Mouse (Mus musculus) intestine, postnatal 0 days (tissue): ENCODE measurements around the gene Nek4. TPM values are rescaled to one million over a fixed set of nuclear protein-coding genes. Genes with fewer than 3 reads are reported as not detected.

Source experiments
- ATAC-seq: fragments of 200-750 bp; cut with Nextera tagmentation; 2 replicates; pipeline ENCODE4 v1.8.0; 2017; ENCODE audit warnings: mild to moderate bottlenecking, moderate TSS enrichment, moderate library complexity
- H3K27ac ChIP-seq: fragments of 300-500 bp; sonication (generic); 2 replicates; pipeline ENCODE4 v1.5.1; 2014; ENCODE audit warnings: mild to moderate bottlenecking, low read depth, low read length, moderate library complexity
- H3K27me3 ChIP-seq: fragments of 300-500 bp; sonication (generic); replicated peaks from 2 replicates; pipeline ENCODE4 v1.6.1; 2014; ENCODE audit warnings: low read length, mixed read lengths; ENCODE audit not compliant: control insufficient read depth, insufficient read depth
- H3K36me3 ChIP-seq: fragments of 300-500 bp; sonication (generic); 2 replicates; pipeline ENCODE4 v1.6.1; 2014; ENCODE audit warnings: mild to moderate bottlenecking, moderate library complexity; ENCODE audit not compliant: control insufficient read depth, insufficient read depth
- H3K4me1 ChIP-seq: fragments of 300-500 bp; sonication (generic); replicated peaks from 2 replicates; pipeline ENCODE4 v1.6.1; 2014; ENCODE audit warnings: antibody characterized with exemption, low read length, mixed read lengths; ENCODE audit not compliant: control insufficient read depth, insufficient read depth
- H3K4me2 ChIP-seq: fragments of 300-500 bp; sonication (generic); replicated peaks from 2 replicates; pipeline ENCODE4 v1.6.1; 2014; ENCODE audit warnings: low read depth, mild to moderate bottlenecking, moderate library complexity
- H3K4me3 ChIP-seq: fragments of 300-500 bp; sonication (generic); 2 replicates; pipeline ENCODE4 v1.5.1; 2014; ENCODE audit warnings: low read depth, low read length
- H3K9ac ChIP-seq: fragments of 300-500 bp; sonication (generic); 2 replicates; pipeline ENCODE4 v1.6.1; 2014; ENCODE audit warnings: mild to moderate bottlenecking, low read depth, low read length
- H3K9me3 ChIP-seq: fragments of 300-500 bp; sonication (generic); 2 replicates; pipeline ENCODE4 v1.6.1; 2016; ENCODE audit warnings: mixed run types; ENCODE audit not compliant: control insufficient read depth
- CTCF ChIP-seq: sonication (generic); IDR thresholded peaks from 2 replicates; pipeline ENCODE4 v1.5.1; 2016; ENCODE audit warnings: low read depth, mild to moderate bottlenecking, control low read depth, antibody characterized with exemption, moderate library complexity
- WGBS: fragments of 180-500 bp; shearing (Covaris S2); extraction: QIAGEN DNeasy Blood & Tissue Kit; methylation state at CpG from one replicate; pipeline ENCODE4 v1.1.7; 2014; 5-methylcytosine and 5-hydroxymethylcytosine counted together
- polyA plus RNA-seq: library from polyadenylated mRNA; unstranded; fragments of >200 nt; fragmentation: Nextera tagmentation; extraction: Ambion mirVana; gene quantifications from 2 replicates; pipeline ENCODE4 v1.2.1, GENCODE M21; 2015

The Nek4 gene
- polyA plus RNA-seq, 1 experiment from 2014 or later: 2.9 TPM

DNA sequence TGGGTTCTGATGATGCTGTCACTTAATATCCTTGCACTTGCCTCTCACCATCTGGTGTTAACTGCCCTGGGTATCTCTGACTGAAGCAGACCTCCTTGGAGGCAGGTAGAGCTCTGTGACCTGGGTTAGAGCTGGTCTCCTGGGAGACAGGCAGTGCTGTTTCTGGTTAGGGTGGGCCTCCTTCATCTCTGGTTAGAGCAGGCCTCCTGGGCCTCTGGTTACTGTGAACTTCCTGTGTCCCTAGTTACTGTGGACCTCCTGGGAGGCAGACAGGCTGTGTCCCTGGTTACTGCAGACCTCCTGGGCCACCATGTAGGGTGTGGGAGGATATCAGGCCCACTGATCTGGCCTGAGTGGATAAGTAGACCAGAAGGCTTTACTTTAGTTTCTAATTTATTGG lies 45.2 kb downstream of the Nek4 start:
- no peak overlapping the region for H3K4me2 ChIP-seq
- no peaks in the 10 kb centered on the region for H3K4me1 ChIP-seq
- no peak overlapping the region for H3K9ac ChIP-seq
- no peak overlapping the region for H3K4me3 ChIP-seq
- no peak for TF ChIP-seq CTCF
- no peaks in the 10 kb centered on the region for H3K9me3 ChIP-seq
- H3K36me3 ChIP-seq: peaks cover 11% of the 10 kb centered on the region
- no peak overlapping the region for H3K27ac ChIP-seq
- ATAC-seq: no peak
- H3K27me3 ChIP-seq: no peaks in the 10 kb centered on the region

DNA sequence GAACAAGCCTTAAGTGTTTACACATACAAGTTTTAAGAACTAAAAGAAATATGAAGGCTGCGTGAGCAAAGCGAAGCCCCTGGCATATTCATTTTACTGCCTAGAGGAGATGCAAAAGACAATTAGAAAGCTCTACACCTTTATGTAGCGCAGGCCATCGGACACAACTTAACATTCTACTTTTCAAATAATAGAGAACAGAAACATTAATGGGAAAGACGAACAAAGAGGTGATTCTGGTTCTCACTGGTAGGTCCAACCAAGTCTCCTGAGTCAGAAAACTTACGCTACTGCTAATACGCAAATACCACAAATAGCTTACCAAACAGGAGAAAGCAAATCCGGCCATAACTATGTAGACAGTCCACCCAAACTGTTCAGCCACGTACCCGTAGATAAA lies 49.2 kb downstream of the Nek4 start:
- H3K4me2 ChIP-seq: peak overlapping the region; percentile 74
- ATAC-seq: no peak
- H3K36me3 ChIP-seq: peaks cover 11% of the 10 kb centered on the region
- H3K27me3 ChIP-seq: no peaks in the 10 kb centered on the region
- peak overlapping the region; percentile 90 for H3K9ac ChIP-seq
- TF ChIP-seq CTCF: no peak
- no peaks in the 10 kb centered on the region for H3K4me1 ChIP-seq
- H3K4me3 ChIP-seq: peak overlapping the region; percentile 96
- 46% methylated on average over 10 of the region's 10 CpGs for WGBS
- H3K9me3 ChIP-seq: no peaks in the 10 kb centered on the region
- no peak overlapping the region for H3K27ac ChIP-seq

DNA sequence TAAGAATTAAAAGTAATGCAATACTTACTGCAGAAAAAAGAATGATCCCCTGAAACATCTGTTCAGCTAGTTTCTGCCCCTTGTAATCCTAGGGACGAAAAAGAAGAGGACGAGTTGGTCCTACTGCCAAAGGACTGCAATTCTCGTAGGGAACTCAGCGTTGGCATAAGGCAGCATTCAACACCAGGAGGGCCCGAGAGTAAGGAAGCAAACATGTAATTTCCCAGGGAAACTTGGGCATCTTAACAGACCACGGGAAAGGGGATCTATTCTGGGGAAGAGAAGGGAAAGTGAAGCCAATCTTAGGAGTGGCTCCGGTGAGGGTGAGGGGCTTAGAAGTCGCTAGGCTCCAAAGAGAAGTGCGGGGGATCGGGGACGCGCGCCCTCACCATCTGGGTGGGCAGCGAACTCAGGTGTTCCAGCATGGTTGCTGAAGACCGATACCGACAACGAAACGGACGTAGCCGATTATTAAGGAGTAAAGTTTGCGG lies 49.7 kb downstream of the Nek4 start:
- H3K9me3 ChIP-seq: no peaks in the 10 kb centered on the region
- H3K4me2 ChIP-seq: peak overlapping the region; percentile 74
- H3K36me3 ChIP-seq: peaks cover 11% of the 10 kb centered on the region
- H3K27ac ChIP-seq: peak overlapping the region; percentile 94
- TF ChIP-seq CTCF: peak; percentile 28; the same call in 1 of the 2 replicates
- peak overlapping the region; percentile 90 for H3K9ac ChIP-seq
- H3K4me1 ChIP-seq: no peaks in the 10 kb centered on the region
- no peaks in the 10 kb centered on the region for H3K27me3 ChIP-seq
- H3K4me3 ChIP-seq: peak overlapping the region; percentile 96
- peak; percentile 6; the same call in 1 of the 2 replicates for ATAC-seq
- WGBS: under 1% methylated on average over 21 of the region's 21 CpGs

DNA sequence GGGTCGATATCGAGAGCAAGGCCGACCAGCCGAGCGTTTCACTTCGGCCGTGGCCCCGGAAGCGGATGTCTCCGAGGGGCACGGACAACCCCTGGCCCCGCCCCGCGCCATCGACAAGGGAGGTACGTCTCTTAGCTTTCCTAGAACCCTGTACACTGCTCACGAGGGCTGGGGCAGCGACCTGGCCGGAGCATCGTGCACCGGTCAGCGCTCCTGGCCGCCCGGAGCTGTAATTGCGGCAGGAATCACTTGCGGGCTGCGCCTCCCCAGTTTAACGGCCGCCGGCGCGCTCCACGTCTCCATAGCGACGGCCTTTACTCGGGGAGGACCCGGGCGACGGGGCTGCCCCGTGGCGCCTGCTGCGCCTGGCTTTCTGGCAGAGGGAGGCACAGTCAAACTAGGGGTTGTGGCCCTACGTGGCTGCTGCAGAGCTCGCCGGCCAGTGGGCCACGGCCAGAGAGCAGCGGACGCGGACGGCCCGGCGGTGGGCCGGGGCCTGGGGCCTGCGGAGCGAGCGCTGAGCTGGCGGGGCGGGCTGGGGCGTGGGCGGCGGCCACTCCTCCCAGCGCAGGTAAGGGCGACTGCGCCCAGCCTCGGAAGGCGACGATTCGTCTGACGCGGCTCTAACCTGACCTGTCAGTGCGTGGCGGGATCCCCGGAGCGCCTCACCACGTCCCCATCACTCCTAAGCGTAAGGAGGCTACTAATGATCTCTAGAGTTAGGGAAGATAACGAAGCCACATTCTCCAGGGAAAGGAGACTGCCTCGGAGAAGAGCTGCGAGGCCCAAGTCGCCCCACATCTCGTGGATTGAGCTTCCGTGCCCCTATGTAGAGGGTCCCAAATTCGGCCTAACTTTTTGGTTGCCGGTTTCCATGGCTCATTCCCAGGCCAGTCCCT lies 50.4 kb downstream of the Nek4 start, which contains the start of the genes Glt8d1 and Spcs1:
Gene Glt8d1, plus strand, starts transcription at position 94 of the 899 bp plus-strand sequence.
Gene Spcs1, minus strand, starts transcription at position 366 of the 899 bp plus-strand sequence.
- TF ChIP-seq CTCF: 0 out of 2 replicates have a peak, but pooled peaks have one; percentile 5
- ATAC-seq: peak; percentile 93
- peaks cover 11% of the 10 kb centered on the region for H3K36me3 ChIP-seq
- H3K9ac ChIP-seq: peak within 1 kb of the TSS; percentile 90
- H3K4me2 ChIP-seq: peak within 1 kb of the TSS; percentile 74
- H3K4me1 ChIP-seq: no peaks in the 10 kb centered on the region
- H3K27ac ChIP-seq: peak within 1 kb of the TSS; percentile 94
- peak within 1 kb of the TSS; percentile 96 for H3K4me3 ChIP-seq
- no peaks in the 10 kb centered on the region for H3K9me3 ChIP-seq
- under 1% methylated on average over 84 of the region's 84 CpGs for WGBS
- no peaks in the 10 kb centered on the region for H3K27me3 ChIP-seq

DNA sequence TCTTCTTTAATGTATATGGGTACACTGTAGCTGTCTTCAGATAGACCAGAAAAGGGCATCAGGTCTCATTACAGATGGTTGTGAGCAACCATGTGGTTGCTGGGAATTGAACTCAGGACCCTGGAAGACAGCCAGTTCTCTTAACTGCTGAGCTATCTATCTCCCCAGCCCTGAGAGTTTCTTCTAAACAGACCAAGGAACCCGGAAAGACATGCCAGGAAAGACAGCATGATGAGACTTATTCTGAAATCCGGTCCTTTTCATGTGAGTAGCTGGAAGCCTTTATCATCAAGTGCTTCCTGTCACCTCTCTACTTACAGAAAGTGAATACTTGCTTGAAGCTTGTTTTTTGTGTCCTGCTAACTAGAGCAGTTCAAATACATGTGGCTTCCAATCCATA lies 53.4 kb downstream of the Nek4 start:
- TF ChIP-seq CTCF: no peak
- 85% methylated on average over 2 of the region's 2 CpGs for WGBS
- peaks cover 7% of the 10 kb centered on the region for H3K36me3 ChIP-seq
- H3K9me3 ChIP-seq: no peaks in the 10 kb centered on the region
- no peaks in the 10 kb centered on the region for H3K27me3 ChIP-seq
- H3K4me1 ChIP-seq: no peaks in the 10 kb centered on the region
- no peak overlapping the region for H3K9ac ChIP-seq
- no peak overlapping the region for H3K4me2 ChIP-seq
- H3K27ac ChIP-seq: no peak overlapping the region
- H3K4me3 ChIP-seq: no peak overlapping the region
- ATAC-seq: no peak

DNA sequence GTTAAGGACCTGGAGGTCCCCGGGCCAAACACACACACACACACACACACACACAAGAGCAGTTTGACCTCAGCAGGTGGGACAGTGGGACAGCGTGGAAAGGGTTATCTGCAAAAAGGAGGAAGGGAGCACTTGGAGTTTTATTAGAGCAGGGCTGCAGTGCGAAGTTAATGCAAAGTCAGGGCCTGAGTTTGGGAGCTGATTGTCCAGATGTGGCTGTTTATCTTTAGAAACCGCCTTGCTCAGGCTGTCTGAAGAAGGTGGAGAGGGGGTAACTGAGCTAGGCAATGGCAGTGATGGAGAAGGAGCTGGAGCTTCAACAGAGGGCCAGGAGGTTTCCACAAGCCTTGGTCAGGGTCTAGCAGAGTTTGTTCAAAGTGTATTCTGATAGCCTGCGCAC lies 55.6 kb downstream of the Nek4 start:
- WGBS: 64% methylated on average over 5 of the region's 5 CpGs
- H3K27ac ChIP-seq: no peak overlapping the region
- H3K4me3 ChIP-seq: no peak overlapping the region
- no peaks in the 10 kb centered on the region for H3K27me3 ChIP-seq
- H3K36me3 ChIP-seq: peaks cover 20% of the 10 kb centered on the region
- no peak overlapping the region for H3K9ac ChIP-seq
- no peaks in the 10 kb centered on the region for H3K9me3 ChIP-seq
- H3K4me1 ChIP-seq: no peaks in the 10 kb centered on the region
- no peak for ATAC-seq
- no peak for TF ChIP-seq CTCF
- no peak overlapping the region for H3K4me2 ChIP-seq
